Mouse (Mus musculus) T-cell, adult 66 days (primary cell): ENCODE results near the gene Olfr113. TPM values are rescaled to one million over a fixed set of nuclear protein-coding genes. Genes with fewer than 3 reads are reported as not detected.

Experiments used
- total RNA-seq, 2 experiments: library from RNA; stranded (reverse); gene quantifications; 3 replicates in 1 of 2; 4 replicates in 1 of 2; pipeline ENCODE4 v1.2.4; 2023

The Olfr113 gene
- not detected for total RNA-seq

DNA sequence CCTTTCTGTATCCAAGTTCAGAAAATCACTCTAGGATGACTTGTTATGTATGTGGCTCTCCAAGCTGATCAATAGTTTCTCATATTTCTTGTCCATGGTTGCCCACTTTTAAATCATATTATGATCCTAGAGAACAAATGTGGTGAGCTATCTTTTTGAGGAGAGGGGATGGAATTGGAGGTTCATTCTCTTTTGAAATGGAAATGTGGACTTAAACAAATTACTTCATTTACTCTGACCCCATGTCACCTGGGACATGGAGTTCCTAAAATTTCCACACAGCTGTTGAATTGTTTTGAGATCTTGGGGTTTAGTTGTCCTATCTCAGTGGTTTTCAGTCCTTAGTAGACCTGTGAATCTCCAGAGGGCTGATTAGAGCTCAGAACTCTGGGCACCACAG lies at the start of gene Olfr113:
Gene Olfr113, minus strand, starts transcription at position 101 of the 400 bp plus-strand sequence.

DNA sequence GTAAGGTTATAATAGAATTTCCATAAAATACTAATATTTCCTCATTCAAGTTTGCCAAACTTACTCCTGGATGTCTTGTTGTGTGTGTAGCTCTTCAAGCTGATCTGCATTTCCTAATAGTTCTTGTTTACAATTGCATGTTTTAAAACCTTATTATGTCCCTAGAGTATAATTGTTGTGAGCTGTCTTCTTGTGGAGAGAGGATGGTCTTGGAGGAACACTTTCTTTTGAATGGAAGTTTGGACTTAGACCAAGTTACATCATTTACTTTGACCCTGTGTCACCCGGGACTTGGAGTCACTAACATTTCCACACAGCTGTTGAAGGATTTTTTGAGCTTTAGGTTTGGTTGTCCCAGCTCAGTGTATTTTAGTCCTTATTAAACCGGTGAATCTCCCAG lies 49.5 kb upstream of the Olfr113 start, which contains the start of the genes Olfr115 and Olfr116:
Gene Olfr115, minus strand, starts transcription at position 101 of the 400 bp plus-strand sequence.
Gene Olfr116, minus strand, starts transcription at position 191 of the 400 bp plus-strand sequence.

GRCm38 (mm10) chr17:37592643-37593042 lies 15.2 kb upstream of the Olfr113 start, which contains the start of gene Olfr114:
Gene Olfr114 (minus strand): TSS chr17:37592743.

DNA sequence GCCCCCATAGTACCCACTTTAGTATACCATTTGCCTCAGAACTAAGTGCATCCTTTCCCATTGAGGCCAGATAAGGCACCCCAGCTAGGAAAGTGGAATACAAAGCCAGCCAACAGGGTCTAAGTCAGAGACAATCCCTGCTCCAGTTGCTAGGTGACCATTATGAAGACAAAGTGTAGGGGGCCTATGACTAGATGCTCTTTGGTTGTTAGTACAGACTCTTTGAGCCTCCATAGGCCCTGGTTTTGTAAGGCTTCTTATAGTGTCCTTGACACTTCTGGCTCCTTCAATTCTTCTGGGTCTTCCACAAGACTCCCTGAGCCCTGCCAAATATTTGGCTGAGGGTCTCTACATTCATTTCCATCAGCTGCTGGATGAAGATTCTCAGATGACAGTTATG lies 8.1 kb downstream of the Olfr113 start, which contains the start of gene Olfr112:
Gene Olfr112, minus strand, starts transcription at position 101 of the 400 bp plus-strand sequence.

Other genes with a start within 250 kb of the Olfr113 start
- gene Olfr103, start 238.0 kb downstream of the Olfr113 start, total RNA-seq = not detected
- not detected for gene Olfr104-ps, start 218.1 kb downstream of the Olfr113 start, total RNA-seq
- not detected for gene Olfr105-ps, start 198.6 kb downstream of the Olfr113 start, total RNA-seq
- gene Olfr106-ps, start 187.3 kb downstream of the Olfr113 start, total RNA-seq = not detected
- gene Olfr107, start 178.4 kb downstream of the Olfr113 start, total RNA-seq = not detected
- gene Olfr108, start 132.2 kb downstream of the Olfr113 start, total RNA-seq = not detected
- not detected for gene Olfr109, start 118.7 kb downstream of the Olfr113 start, total RNA-seq
- not detected for gene H2-M2, start 94.1 kb downstream of the Olfr113 start, total RNA-seq
- not detected for gene Olfr110, start 85.2 kb downstream of the Olfr113 start, total RNA-seq
- not detected for gene Olfr111, start 69.6 kb downstream of the Olfr113 start, total RNA-seq
- not detected for gene Olfr112, start 8.2 kb downstream of the Olfr113 start, total RNA-seq
- gene Olfr114, start 15.1 kb upstream of the Olfr113 start, total RNA-seq = not detected
- gene Olfr115, start 49.4 kb upstream of the Olfr113 start, total RNA-seq = not detected
- not detected for gene Olfr116, start 49.5 kb upstream of the Olfr113 start, total RNA-seq
- not detected for gene Olfr117, start 86.1 kb upstream of the Olfr113 start, total RNA-seq
- not detected for gene Olfr118, start 89.3 kb upstream of the Olfr113 start, total RNA-seq
- gene Olfr119, start 118.9 kb upstream of the Olfr113 start, total RNA-seq = not detected
- gene Olfr120, start 144.1 kb upstream of the Olfr113 start, total RNA-seq = not detected
- gene Olfr121, start 171.2 kb upstream of the Olfr113 start, total RNA-seq = not detected
- not detected for gene Olfr122, start 190.9 kb upstream of the Olfr113 start, total RNA-seq
- gene Olfr123, start 215.9 kb upstream of the Olfr113 start, total RNA-seq = not detected
- not detected for gene Olfr124, start 222.2 kb upstream of the Olfr113 start, total RNA-seq